Mouse (Mus musculus) C2C12 (cell line): ENCODE data around the gene Hes5.

Source experiments
- CEBPB ChIP-seq: IDR thresholded peaks from one replicate; pipeline ENCODE4 v1.6.1; 2011; ENCODE audit warnings: low read depth, mild to moderate bottlenecking, control low read depth, moderate library complexity
- CTCF ChIP-seq: IDR thresholded peaks from one replicate; pipeline ENCODE4 v1.5.1; 2011; ENCODE audit not compliant: control insufficient read depth, insufficient read depth, insufficient read length
- FOSL1 ChIP-seq: IDR thresholded peaks from one replicate; pipeline ENCODE4 v1.8.0; 2011; ENCODE audit warnings: mild to moderate bottlenecking, low read length; ENCODE audit not compliant: poor library complexity, insufficient read depth, severe bottlenecking
- MAX ChIP-seq: IDR thresholded peaks from one replicate; pipeline ENCODE4 v1.6.1; 2011; ENCODE audit warnings: mild to moderate bottlenecking, control low read depth
- MYOD1 ChIP-seq: IDR thresholded peaks from one replicate; pipeline ENCODE4 v1.6.1; 2011; ENCODE audit warnings: low read depth; ENCODE audit not compliant: control insufficient read depth, insufficient read length
- MYOG ChIP-seq: IDR thresholded peaks from one replicate; pipeline ENCODE4 v1.6.1; 2011; ENCODE audit not compliant: control insufficient read depth, insufficient read length; ENCODE audit errors: extremely low read depth
- USF1 ChIP-seq: IDR thresholded peaks from one replicate; pipeline ENCODE4 v1.6.1; 2011; ENCODE audit warnings: low read depth, mild to moderate bottlenecking, control low read depth, moderate library complexity

- TF ChIP-seq CTCF (no peak), MAX (no peak), MYOG (no peak), USF1 (no peak), FOSL1 (no peak), CEBPB (no peak), MYOD1 (no peak)
These were observed 11.1 kb upstream of the Hes5 start for GRCm38 (mm10) chr4:154949589-154949982.
